Mouse (Mus musculus) midbrain, postnatal 0 days (tissue): ENCODE measurements around the gene Gna13. TPM values are rescaled to one million over a fixed set of nuclear protein-coding genes. Genes with fewer than 3 reads are reported as not detected.

Experiments
- ATAC-seq: fragments of 200-750 bp; cut with Nextera tagmentation; 2 replicates; pipeline ENCODE4 v1.8.0; 2017; ENCODE audit warnings: moderate number of reproducible peaks, mild to moderate bottlenecking, moderate TSS enrichment, moderate library complexity; ENCODE audit not compliant: low FRiP score
- DNase-seq: peaks from one replicate; pipeline ENCODE4 v3.0.0-alpha.2; 2015; ENCODE audit warnings: low spot score
- H3K27ac ChIP-seq: fragments of 300-500 bp; sonication (generic); 2 replicates; pipeline ENCODE4 v1.5.1; 2014; ENCODE audit warnings: low read depth, mild to moderate bottlenecking, low read length, mixed read lengths
- H3K27me3 ChIP-seq: fragments of 300-500 bp; sonication (generic); 2 replicates; pipeline ENCODE4 v1.6.1; 2014; ENCODE audit warnings: low read length, control low read depth, mixed read lengths; ENCODE audit not compliant: insufficient read depth
- H3K36me3 ChIP-seq: fragments of 300-500 bp; sonication (generic); 2 replicates; pipeline ENCODE4 v1.6.1; 2014; ENCODE audit warnings: low read length, control low read depth, mixed read lengths; ENCODE audit not compliant: insufficient read depth
- H3K4me1 ChIP-seq: fragments of 300-500 bp; sonication (generic); 2 replicates; pipeline ENCODE4 v1.6.1; 2014; ENCODE audit warnings: mild to moderate bottlenecking, control low read depth, antibody characterized with exemption, low read length, mixed read lengths; ENCODE audit not compliant: insufficient read depth
- H3K4me2 ChIP-seq: fragments of 300-500 bp; sonication (generic); 2 replicates; pipeline ENCODE4 v1.6.1; 2014; ENCODE audit warnings: low read depth, mild to moderate bottlenecking, low read length, mixed read lengths; ENCODE audit not compliant: poor library complexity, severe bottlenecking
- H3K4me3 ChIP-seq: fragments of 300-500 bp; sonication (generic); 2 replicates; pipeline ENCODE4 v1.5.1; 2014; ENCODE audit warnings: low read depth, mild to moderate bottlenecking, low read length, moderate library complexity
- H3K9ac ChIP-seq: fragments of 300-500 bp; sonication (generic); replicated peaks from 2 replicates; pipeline ENCODE4 v1.6.1; 2014; ENCODE audit warnings: mild to moderate bottlenecking, low read length, moderate library complexity, mixed read lengths; ENCODE audit not compliant: poor library complexity, severe bottlenecking
- H3K9me3 ChIP-seq: fragments of 300-500 bp; sonication (generic); 2 replicates; pipeline ENCODE4 v1.6.1; 2016; ENCODE audit warnings: low read length, control low read depth
- CTCF ChIP-seq: IDR thresholded peaks from 2 replicates; pipeline ENCODE4 v1.5.1; 2016; ENCODE audit warnings: antibody characterized with exemption, mild to moderate bottlenecking
- WGBS: fragments of 180-500 bp; shearing (Covaris S2); extraction: QIAGEN DNeasy Blood & Tissue Kit; methylation state at CpG from one replicate; pipeline ENCODE4 v1.1.7; 2014; 5-methylcytosine and 5-hydroxymethylcytosine counted together
- polyA plus RNA-seq: library from polyadenylated mRNA; unstranded; fragments of >200 nt; fragmentation: Nextera tagmentation; extraction: Ambion mirVana; gene quantifications from 2 replicates; pipeline ENCODE4 v1.2.1, GENCODE M21; 2015
- total RNA-seq: library from RNA; depleted of rRNA; stranded (reverse); fragments of >200 nt; gene quantifications from 2 replicates; pipeline ENCODE4 v1.2.3, GENCODE M21; 2014

Gene Gna13
- total and polyA plus RNA-seq, 2 experiments from 2014 or later, result 35.3 to 50.3 TPM

GRCm38 (mm10) chr11:109353391-109354235, 9.0 kb upstream of the Gna13 start:
- TF ChIP-seq CTCF, result no peak
- DNase-seq, result no peak
- Histone ChIP-seq H3K9ac (no peak overlapping the region), H3K9me3 (no peaks in the 10 kb centered on the region), H3K36me3 (no peaks in the 10 kb centered on the region), H3K27ac (no peak overlapping the region), H3K4me1 (no peaks in the 10 kb centered on the region), H3K27me3 (no peaks in the 10 kb centered on the region), H3K4me3 (no peak overlapping the region), H3K4me2 (no peak overlapping the region)
- no peak for ATAC-seq
- 60% methylated on average over 12 of the region's 12 CpGs for WGBS

GRCm38 (mm10) chr11:109354236-109354613, 8.4 kb upstream of the Gna13 start:
- TF ChIP-seq CTCF, result no peak
- no peak overlapping the region for H3K4me2 ChIP-seq
- H3K27ac ChIP-seq, result no peak overlapping the region
- no peak overlapping the region for H3K4me3 ChIP-seq
- H3K4me1 ChIP-seq, result no peaks in the 10 kb centered on the region; the same call in 1 of the 2 replicates
- ATAC-seq, result no peak
- 86% methylated on average over 6 of the region's 6 CpGs for WGBS
- no peaks in the 10 kb centered on the region for H3K27me3 ChIP-seq
- DNase-seq, result no peak
- no peaks in the 10 kb centered on the region for H3K9me3 ChIP-seq
- H3K36me3 ChIP-seq, result no peaks in the 10 kb centered on the region
- H3K9ac ChIP-seq, result no peak overlapping the region

GRCm38 (mm10) chr11:109355771-109356388, 6.8 kb upstream of the Gna13 start:
- Histone ChIP-seq H3K9ac (no peak overlapping the region), H3K36me3 (no peaks in the 10 kb centered on the region), H3K4me1 (no peaks in the 10 kb centered on the region; the same call in 1 of the 2 replicates), H3K4me3 (no peak overlapping the region), H3K27me3 (no peaks in the 10 kb centered on the region), H3K9me3 (no peaks in the 10 kb centered on the region), H3K27ac (no peak overlapping the region), H3K4me2 (no peak overlapping the region)
- no peak for TF ChIP-seq CTCF
- 56% methylated on average over 16 of the region's 16 CpGs for WGBS
- DNase-seq (peak; percentile 51), ATAC-seq (no peak)

- no peak overlapping the region for H3K4me3 ChIP-seq
- TF ChIP-seq CTCF, result no peak
- H3K4me1 ChIP-seq, result peaks cover 2% of the 10 kb centered on the region; the same call in 1 of the 2 replicates
- no peak overlapping the region for H3K27ac ChIP-seq
- ATAC-seq (no peak), DNase-seq (no peak)
- H3K27me3 ChIP-seq, result no peaks in the 10 kb centered on the region
- H3K36me3 ChIP-seq, result no peaks in the 10 kb centered on the region
- H3K9me3 ChIP-seq, result no peaks in the 10 kb centered on the region
- WGBS, result 89% methylated on average over 5 of the region's 5 CpGs
- no peak overlapping the region for H3K9ac ChIP-seq
- no peak overlapping the region for H3K4me2 ChIP-seq
These were observed 5.5 kb upstream of the Gna13 start for GRCm38 (mm10) chr11:109357171-109357570.

GRCm38 (mm10) chr11:109358549-109358948, 4.1 kb upstream of the Gna13 start:
- Histone ChIP-seq H3K4me1 (peaks cover 2% of the 10 kb centered on the region; the same call in 1 of the 2 replicates), H3K27me3 (no peaks in the 10 kb centered on the region), H3K36me3 (no peaks in the 10 kb centered on the region), H3K9ac (no peak overlapping the region), H3K27ac (peak overlapping the region; percentile 69), H3K4me3 (no peak overlapping the region), H3K4me2 (no peak overlapping the region), H3K9me3 (no peaks in the 10 kb centered on the region)
- WGBS, result 22% methylated on average over 3 of the region's 3 CpGs
- no peak for TF ChIP-seq CTCF
- ATAC-seq (peak; percentile 54), DNase-seq (peak; percentile 81)
